Mouse (Mus musculus): Measurements from ENCODE around the gene Tango6. TPM values are rescaled to one million over a fixed set of nuclear protein-coding genes. Genes with fewer than 3 reads are reported as not detected.

The Tango6 gene
- total RNA-seq (2021), result 1 to 10 TPM; 5.9 to 6.4 TPM
- long read RNA-seq, experiment 1, full-length matches to known transcripts, result 2 of 7 reads
- long read RNA-seq, experiment 1, partial matches to known transcripts, result 4 of 7 reads
- long read RNA-seq, experiment 1, other reads (novel, unspliced or antisense), result 1 of 7 reads
- long read RNA-seq, experiment 2, full-length matches to known transcripts, result 5 of 9 reads
- long read RNA-seq, experiment 2, partial matches to known transcripts, result 2 of 9 reads
- long read RNA-seq, experiment 2, other reads (novel, unspliced or antisense), result 2 of 9 reads

- intact Hi-C loops (cut with DNase I), result loop anchor here (10.0 kb wide), 1 partner anchor 352 kb away; the partner anchor contains the start of gene Vps4a
- DNase-seq (ENCODE audit: low spot score in 2 of 2), result peak; percentile 89 to 93
Measured at GRCm38 (mm10) chr8:106682971-106683668, at the start of gene Tango6. Tango6 (plus strand) TSS chr8:106683068.

GRCm38 (mm10) chr8:106633361-106634158 lies 49.3 kb upstream of the Tango6 start:
- no peak for DNase-seq (ENCODE audit: low spot score in 2 of 2)
- intact Hi-C loops (cut with DNase I), result no loop called here

- intact Hi-C loops (cut with DNase I), result no loop called here
- no peak for DNase-seq (ENCODE audit: low spot score in 2 of 2)
Measured at GRCm38 (mm10) chr8:106635284-106635683, 47.6 kb upstream of the Tango6 start.

GRCm38 (mm10) chr8:106637446-106637845 lies 45.4 kb upstream of the Tango6 start:
- intact Hi-C loops (cut with DNase I), result no loop called here

GRCm38 (mm10) chr8:106638768-106639295 lies 44.0 kb upstream of the Tango6 start:
- intact Hi-C loops (cut with DNase I), result no loop called here
- DNase-seq (ENCODE audit: low spot score in 2 of 2), result no peak

More at GRCm38 (mm10) chr8:106637446-106637845, 45.4 kb upstream of the Tango6 start:
- no peak for DNase-seq (ENCODE audit: low spot score in 2 of 2)

GRCm38 (mm10) chr8:106640212-106640611 lies 42.7 kb upstream of the Tango6 start:
- DNase-seq (ENCODE audit: low spot score in 2 of 2), result no peak
- intact Hi-C loops (cut with DNase I), result loop anchor here (10.0 kb wide), 1 partner anchor 225 kb away; the partner anchor contains the start of gene Zfp90

- intact Hi-C loops (cut with DNase I), result loop anchor here (10.0 kb wide), 1 partner anchor 226 kb away; the partner anchor contains the start of gene Zfp90
Measured at GRCm38 (mm10) chr8:106640921-106641320, 41.9 kb upstream of the Tango6 start.

GRCm38 (mm10) chr8:106642172-106642571 lies 40.7 kb upstream of the Tango6 start:
- no peak for DNase-seq (ENCODE audit: low spot score in 2 of 2)
- intact Hi-C loops (cut with DNase I), result loop anchor here (10.0 kb wide), 1 partner anchor 227 kb away; the partner anchor contains the start of gene Zfp90

More at GRCm38 (mm10) chr8:106640921-106641320, 41.9 kb upstream of the Tango6 start:
- DNase-seq (ENCODE audit: low spot score in 2 of 2), result no peak

GRCm38 (mm10) chr8:106643100-106643499 lies 39.8 kb upstream of the Tango6 start:
- intact Hi-C loops (cut with DNase I), result loop anchor here (10.0 kb wide), 1 partner anchor 228 kb away; the partner anchor contains the start of gene Zfp90
- DNase-seq (ENCODE audit: low spot score in 2 of 2), result no peak

GRCm38 (mm10) chr8:106644957-106645356 lies 37.9 kb upstream of the Tango6 start:
- no peak for DNase-seq (ENCODE audit: low spot score in 2 of 2)
- intact Hi-C loops (cut with DNase I), result loop anchor here (10.0 kb wide), 1 partner anchor 230 kb away; the partner anchor contains the start of gene Zfp90

- intact Hi-C loops (cut with DNase I), result loop anchor here (10.0 kb wide), 1 partner anchor 231 kb away; the partner anchor contains the start of gene Zfp90
- no peak for DNase-seq (ENCODE audit: low spot score in 2 of 2)
Measured at GRCm38 (mm10) chr8:106646153-106646552, 36.7 kb upstream of the Tango6 start.

GRCm38 (mm10) chr8:106646731-106647130 lies 36.1 kb upstream of the Tango6 start:
- no peak for DNase-seq (ENCODE audit: low spot score in 2 of 2)
- intact Hi-C loops (cut with DNase I), result loop anchor here (1.0 to 10.0 kb wide), 3 partner anchors 85 to 232 kb away; partner anchors contain the start of gene Zfp90

- intact Hi-C loops (cut with DNase I), result loop anchor here (1.0 to 10.0 kb wide), 3 partner anchors 86 to 233 kb away; partner anchors contain the start of gene Zfp90
- peak; percentile 70 to 86 for DNase-seq (ENCODE audit: low spot score in 2 of 2)
Measured at GRCm38 (mm10) chr8:106647387-106647786, 35.5 kb upstream of the Tango6 start.

- intact Hi-C loops (cut with DNase I), result loop anchor here (10.0 kb wide), 1 partner anchor 234 kb away; the partner anchor contains the start of gene Zfp90
- no peak for DNase-seq (ENCODE audit: low spot score in 2 of 2)
Measured at GRCm38 (mm10) chr8:106648421-106648820, 34.4 kb upstream of the Tango6 start.

GRCm38 (mm10) chr8:106651994-106652393 lies 30.9 kb upstream of the Tango6 start:
- DNase-seq (ENCODE audit: low spot score in 2 of 2), result no peak
- intact Hi-C loops (cut with DNase I), result no loop called here

GRCm38 (mm10) chr8:106656046-106656445 lies 26.8 kb upstream of the Tango6 start:
- DNase-seq (ENCODE audit: low spot score in 2 of 2), result no peak
- intact Hi-C loops (cut with DNase I), result no loop called here

- intact Hi-C loops (cut with DNase I), result no loop called here
- no peak for DNase-seq (ENCODE audit: low spot score in 2 of 2)
Measured at GRCm38 (mm10) chr8:106672786-106673185, 10.1 kb upstream of the Tango6 start.

- no peak for DNase-seq (ENCODE audit: low spot score in 2 of 2)
- intact Hi-C loops (cut with DNase I), result no loop called here
Measured at GRCm38 (mm10) chr8:106674318-106674717, 8.6 kb upstream of the Tango6 start.

GRCm38 (mm10) chr8:106674894-106675293 lies 8.0 kb upstream of the Tango6 start:
- DNase-seq (ENCODE audit: low spot score in 2 of 2), result no peak
- intact Hi-C loops (cut with DNase I), result no loop called here
